Mouse (Mus musculus): ENCODE data around the gene Xpc. TPM values are rescaled to one million over a fixed set of nuclear protein-coding genes. Genes with fewer than 3 reads are reported as not detected.
"Not testable (repeated sequence)": the region's sequence is repeated elsewhere in the genome, so short reads cannot be mapped to it uniquely, and the experiment has no call there.

Gene Xpc
- total RNA-seq, 2 experiments from 2014 or later = 10.5 to 13.3 TPM

GRCm38 (mm10) chr6:91474441-91475190 lies 41.1 kb downstream of the Xpc start:
- DNase-seq (ENCODE audit: low spot score in 2 of 2) = peak in 1 of 2 experiments; percentile 69
- intact Hi-C loops (cut with DNase I) = no loop called here

GRCm38 (mm10) chr6:91473805-91474440 lies 41.8 kb downstream of the Xpc start:
- DNase-seq (ENCODE audit: low spot score in 2 of 2) = no peak

GRCm38 (mm10) chr6:91472868-91473804 lies 42.6 kb downstream of the Xpc start, which contains the start of the genes Chchd4 and Tmem43:
TSS of gene Chchd4 (minus strand) at chr6:91473546.
TSS of gene Tmem43 (plus strand) at chr6:91473703.
- intact Hi-C loops (cut with DNase I) = loop anchor here (1.0 kb wide), 1 partner anchor 42 kb away; the partner anchor contains the start of genes Lsm3 and Xpc

More at GRCm38 (mm10) chr6:91473805-91474440, 41.8 kb downstream of the Xpc start:
- intact Hi-C loops (cut with DNase I) = loop anchor here (1.0 kb wide), 1 partner anchor 41 kb away; the partner anchor contains the start of genes Lsm3 and Xpc

GRCm38 (mm10) chr6:91472319-91472718 lies 43.4 kb downstream of the Xpc start:
- intact Hi-C loops (cut with DNase I) = no loop called here

More at GRCm38 (mm10) chr6:91472868-91473804, 42.6 kb downstream of the Xpc start, which contains the start of the genes Chchd4 and Tmem43:
- peak; percentile 99 to 100 for DNase-seq (ENCODE audit: low spot score in 2 of 2)

GRCm38 (mm10) chr6:91471427-91471826 lies 44.3 kb downstream of the Xpc start:
- intact Hi-C loops (cut with DNase I); DNase-seq (ENCODE audit: low spot score in 2 of 2): not testable (repeated sequence)

More at GRCm38 (mm10) chr6:91472319-91472718, 43.4 kb downstream of the Xpc start:
- DNase-seq (ENCODE audit: low spot score in 2 of 2) = no peak

- intact Hi-C loops (cut with DNase I) = no loop called here
- DNase-seq (ENCODE audit: low spot score in 2 of 2) = no peak
Measured at GRCm38 (mm10) chr6:91470712-91471111, 45.0 kb downstream of the Xpc start.

GRCm38 (mm10) chr6:91467106-91467505 lies 48.6 kb downstream of the Xpc start:
- DNase-seq (ENCODE audit: low spot score in 2 of 2) = no peak
- intact Hi-C loops (cut with DNase I) = no loop called here

- no peak for DNase-seq (ENCODE audit: low spot score in 2 of 2)
- intact Hi-C loops (cut with DNase I) = no loop called here
Measured at GRCm38 (mm10) chr6:91465756-91466155, 49.9 kb downstream of the Xpc start.

GRCm38 (mm10) chr6:91459471-91459870 lies 56.2 kb downstream of the Xpc start:
- intact Hi-C loops (cut with DNase I) = no loop called here
- no peak for DNase-seq (ENCODE audit: low spot score in 2 of 2)

GRCm38 (mm10) chr6:91454546-91454945 lies 61.1 kb downstream of the Xpc start:
- intact Hi-C loops (cut with DNase I) = no loop called here

GRCm38 (mm10) chr6:91452056-91452455 lies 63.6 kb downstream of the Xpc start:
- intact Hi-C loops (cut with DNase I) = no loop called here
- DNase-seq (ENCODE audit: low spot score in 2 of 2) = no peak

More at GRCm38 (mm10) chr6:91454546-91454945, 61.1 kb downstream of the Xpc start:
- DNase-seq (ENCODE audit: low spot score in 2 of 2) = no peak

GRCm38 (mm10) chr6:91449472-91450225 lies 66.0 kb downstream of the Xpc start:
- no peak for DNase-seq (ENCODE audit: low spot score in 2 of 2)
- intact Hi-C loops (cut with DNase I) = no loop called here

- intact Hi-C loops (cut with DNase I) = no loop called here
- DNase-seq (ENCODE audit: low spot score in 2 of 2) = no peak
Measured at GRCm38 (mm10) chr6:91445316-91445715, 70.4 kb downstream of the Xpc start.

GRCm38 (mm10) chr6:91441145-91441662 lies 74.5 kb downstream of the Xpc start:
- DNase-seq (ENCODE audit: low spot score in 2 of 2) = peak in 1 of 2 experiments; percentile 18

GRCm38 (mm10) chr6:91440474-91441144 lies 75.1 kb downstream of the Xpc start:
- peak; percentile 99 for DNase-seq (ENCODE audit: low spot score in 2 of 2)
- intact Hi-C loops (cut with DNase I) = loop anchor here (2.0 kb wide), 1 partner anchor 74 kb away; the partner anchor contains the start of genes Lsm3 and Xpc

More at GRCm38 (mm10) chr6:91441145-91441662, 74.5 kb downstream of the Xpc start:
- intact Hi-C loops (cut with DNase I) = loop anchor here (2.0 kb wide), 1 partner anchor 74 kb away; the partner anchor contains the start of genes Lsm3 and Xpc

All from left cerebral cortex, postnatal 25 days (tissue).